Mouse (Mus musculus) limb, embryonic 14.5 days (tissue): Measurements from ENCODE around the gene Pou2f1. TPM values are rescaled to one million over a fixed set of nuclear protein-coding genes. Genes with fewer than 3 reads are reported as not detected.

ENCODE experiments used
- ATAC-seq: fragments of 200-750 bp; cut with Nextera tagmentation; 2 replicates; pipeline ENCODE4 v1.8.0; 2017; ENCODE audit warnings: low read depth, moderate number of reproducible peaks, moderate TSS enrichment; ENCODE audit not compliant: low FRiP score
- DNase-seq: peaks from one replicate; pipeline ENCODE4 v3.0.0-alpha.2; 2015; ENCODE audit warnings: low spot score
- H3K27ac ChIP-seq: fragments of 300-500 bp; sonication (generic); replicated peaks from 2 replicates; pipeline ENCODE4 v1.5.1; 2014; ENCODE audit warnings: low read depth, mild to moderate bottlenecking, low read length, moderate library complexity, mixed read lengths
- H3K27me3 ChIP-seq: fragments of 300-500 bp; sonication (generic); 2 replicates; pipeline ENCODE4 v1.6.1; 2014; ENCODE audit warnings: low read length, mixed read lengths; ENCODE audit not compliant: control insufficient read depth, insufficient read depth
- H3K36me3 ChIP-seq: fragments of 300-500 bp; sonication (generic); 2 replicates; pipeline ENCODE4 v1.6.1; 2014; ENCODE audit warnings: mild to moderate bottlenecking, low read length, moderate library complexity, mixed read lengths; ENCODE audit not compliant: control insufficient read depth, insufficient read depth
- H3K4me1 ChIP-seq: fragments of 300-500 bp; sonication (generic); 2 replicates; pipeline ENCODE4 v1.6.1; 2014; ENCODE audit warnings: antibody characterized with exemption, low read length, mixed read lengths; ENCODE audit not compliant: control insufficient read depth, insufficient read depth
- H3K4me2 ChIP-seq: fragments of 300-500 bp; sonication (generic); replicated peaks from 2 replicates; pipeline ENCODE4 v1.6.1; 2014; ENCODE audit warnings: low read depth, mild to moderate bottlenecking, low read length, moderate library complexity; ENCODE audit not compliant: severe bottlenecking
- H3K4me3 ChIP-seq: fragments of 300-500 bp; sonication (generic); replicated peaks from 2 replicates; pipeline ENCODE4 v1.5.1; 2014; ENCODE audit warnings: low read length
- H3K9ac ChIP-seq: fragments of 300-500 bp; sonication (generic); 2 replicates; pipeline ENCODE4 v1.6.1; 2014; ENCODE audit warnings: mild to moderate bottlenecking, low read depth, low read length, moderate library complexity; ENCODE audit not compliant: severe bottlenecking
- H3K9me3 ChIP-seq: fragments of 300-500 bp; sonication (generic); 2 replicates; pipeline ENCODE4 v1.6.1; 2016; ENCODE audit warnings: low read length; ENCODE audit not compliant: control insufficient read depth
- POLR2A ChIP-seq: fragments of 200-500 bp; IDR thresholded peaks from 2 replicates; pipeline ENCODE4 v1.8.0; 2012; ENCODE audit warnings: inconsistent platforms, mild to moderate bottlenecking, moderate library complexity, borderline replicate concordance; ENCODE audit not compliant: insufficient read depth, insufficient read length; ENCODE audit errors: extremely low read depth
- WGBS: fragments of 180-500 bp; shearing (Covaris S2); extraction: QIAGEN DNeasy Blood & Tissue Kit; methylation state at CpG from one replicate; pipeline ENCODE4 v1.1.7; 2014; 5-methylcytosine and 5-hydroxymethylcytosine counted together
- polyA plus RNA-seq, 2 experiments: library from polyadenylated mRNA; depleted of rRNA in 1 of 2; stranded (reverse) in 1 of 2; unstranded in 1 of 2; fragments of >200 nt; fragmentation: Nextera tagmentation in 1 of 2; extraction: Ambion mirVana in 1 of 2; gene quantifications; 2 replicates each; pipeline versions ENCODE4 v1.2.1 to v1.2.3; 2012 to 2014

The Pou2f1 gene
- polyA plus RNA-seq, 2 experiments: 7.3 to 16.4 TPM

- H3K36me3 ChIP-seq: no peaks in the 10 kb centered on the region
- ATAC-seq (no peak), DNase-seq (no peak)
- no peaks in the 10 kb centered on the region for H3K9me3 ChIP-seq
- no peaks in the 10 kb centered on the region for H3K27me3 ChIP-seq
- TF ChIP-seq POLR2A: no peak
- H3K9ac ChIP-seq: no peak overlapping the region
- H3K4me2 ChIP-seq: no peak overlapping the region
- no peak overlapping the region for H3K4me3 ChIP-seq
- no peak overlapping the region for H3K27ac ChIP-seq
- no peaks in the 10 kb centered on the region for H3K4me1 ChIP-seq
- 61% methylated on average over 6 of the region's 6 CpGs for WGBS
These were observed 40.7 kb downstream of the Pou2f1 start for GRCm38 (mm10) chr1:165961676-165962364.

GRCm38 (mm10) chr1:165958159-165958558 is 44.3 kb downstream of the Pou2f1 start:
- H3K27ac ChIP-seq: no peak overlapping the region
- H3K9me3 ChIP-seq: no peaks in the 10 kb centered on the region
- no peak for TF ChIP-seq POLR2A
- ATAC-seq (no peak), DNase-seq (no peak)
- no peaks in the 10 kb centered on the region for H3K4me1 ChIP-seq
- H3K9ac ChIP-seq: no peak overlapping the region
- no peaks in the 10 kb centered on the region for H3K27me3 ChIP-seq
- no peaks in the 10 kb centered on the region for H3K36me3 ChIP-seq
- no peak overlapping the region for H3K4me3 ChIP-seq
- H3K4me2 ChIP-seq: no peak overlapping the region

- Histone ChIP-seq H3K9me3 (no peaks in the 10 kb centered on the region), H3K4me1 (no peaks in the 10 kb centered on the region), H3K9ac (no peak overlapping the region), H3K27ac (no peak overlapping the region), H3K4me3 (no peak overlapping the region), H3K36me3 (no peaks in the 10 kb centered on the region), H3K4me2 (no peak overlapping the region), H3K27me3 (no peaks in the 10 kb centered on the region)
- ATAC-seq: no peak
- DNase-seq: no peak
- WGBS: 56% methylated on average over 2 of the region's 2 CpGs
- TF ChIP-seq POLR2A: no peak
These were observed 54.2 kb downstream of the Pou2f1 start for GRCm38 (mm10) chr1:165948214-165948813.

DNA sequence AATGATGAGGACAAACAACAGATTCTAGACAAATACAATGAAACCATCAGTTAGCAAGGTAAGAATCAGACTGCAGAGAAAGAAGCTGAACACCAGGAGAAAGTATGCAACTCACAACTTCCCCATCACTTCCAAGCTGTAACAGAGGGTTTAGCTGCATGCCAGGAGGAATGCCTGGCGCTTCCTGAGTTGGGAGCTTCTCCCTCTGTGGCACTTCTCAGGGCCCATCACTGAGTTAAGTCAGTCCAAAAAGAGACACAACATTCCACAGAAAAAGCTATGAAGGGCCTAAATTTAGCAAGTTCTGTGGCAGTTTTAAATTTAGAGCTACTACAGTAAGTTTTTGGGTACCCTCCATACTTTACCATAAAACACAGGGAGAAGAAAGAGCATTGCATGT is 59.2 kb downstream of the Pou2f1 start:
- no peak overlapping the region for H3K9ac ChIP-seq
- ATAC-seq: no peak
- H3K27me3 ChIP-seq: no peaks in the 10 kb centered on the region
- no peaks in the 10 kb centered on the region for H3K4me1 ChIP-seq
- H3K27ac ChIP-seq: no peak overlapping the region
- no peaks in the 10 kb centered on the region for H3K36me3 ChIP-seq
- TF ChIP-seq POLR2A: no peak
- no peak for DNase-seq
- no peaks in the 10 kb centered on the region for H3K9me3 ChIP-seq
- no peak overlapping the region for H3K4me3 ChIP-seq
- H3K4me2 ChIP-seq: no peak overlapping the region
- 96% methylated on average over 1 of the region's 1 CpGs for WGBS

DNA sequence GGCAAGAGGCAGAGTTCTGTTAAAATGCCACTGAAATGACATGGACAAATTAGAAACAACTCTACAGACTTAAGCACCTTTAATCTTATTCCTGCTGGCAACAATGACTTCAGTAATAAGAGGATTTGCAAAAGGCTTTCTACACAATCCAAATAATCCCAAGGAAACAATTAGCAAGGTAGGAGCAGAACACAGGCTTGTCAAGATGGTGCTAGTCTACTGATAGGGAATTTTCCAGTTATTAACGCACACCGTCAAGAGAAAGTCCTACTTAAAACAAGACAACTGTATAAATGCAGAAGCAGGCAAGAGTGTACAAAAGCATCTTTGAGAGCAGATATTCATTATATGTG is 67.0 kb downstream of the Pou2f1 start:
- 84% methylated on average over 2 of the region's 2 CpGs for WGBS
- Histone ChIP-seq H3K27me3 (no peaks in the 10 kb centered on the region), H3K36me3 (no peaks in the 10 kb centered on the region), H3K9me3 (no peaks in the 10 kb centered on the region), H3K9ac (no peak overlapping the region), H3K4me2 (no peak overlapping the region), H3K4me1 (no peaks in the 10 kb centered on the region), H3K4me3 (no peak overlapping the region), H3K27ac (no peak overlapping the region)
- TF ChIP-seq POLR2A: no peak
- no peak for DNase-seq
- no peak for ATAC-seq
